Mouse (Mus musculus) adrenal gland, postnatal 10 days (tissue): ENCODE results near the gene Slc39a8. TPM values are rescaled to one million over a fixed set of nuclear protein-coding genes. Genes with fewer than 3 reads are reported as not detected.

Experiments used
- DNase-seq: peaks from one replicate; pipeline ENCODE4 v3.0.0; 2021; ENCODE audit warnings: mixed read lengths
- total RNA-seq, 2 experiments: library from RNA; stranded (reverse); gene quantifications; 2 replicates each; pipeline ENCODE4 v1.2.3; 2021

Slc39a8 gene
- total RNA-seq, 2 experiments from 2014 or later = 6.7 to 8.9 TPM

- no peak for DNase-seq
Observed at GRCm38 (mm10) chr3:135918566-135919180, 93.6 kb downstream of the Slc39a8 start.

GRCm38 (mm10) chr3:135919305-135919704 is 94.2 kb downstream of the Slc39a8 start:
- no peak for DNase-seq

- DNase-seq = no peak
Observed at GRCm38 (mm10) chr3:135926729-135927128, 101.7 kb downstream of the Slc39a8 start.

GRCm38 (mm10) chr3:135928184-135928583 is 103.1 kb downstream of the Slc39a8 start:
- DNase-seq = no peak

GRCm38 (mm10) chr3:135937455-135937854 is 112.4 kb downstream of the Slc39a8 start:
- DNase-seq = no peak

Other genes starting within 250 kb of the Slc39a8 start
- gene Nfkb1, start 133.7 kb upstream of the Slc39a8 start, total RNA-seq = 10 to 100 TPM; 48.3 to 58.1 TPM